Mouse (Mus musculus): ENCODE data around the gene 5730596B20Rik.

Gene 5730596B20Rik

DNA sequence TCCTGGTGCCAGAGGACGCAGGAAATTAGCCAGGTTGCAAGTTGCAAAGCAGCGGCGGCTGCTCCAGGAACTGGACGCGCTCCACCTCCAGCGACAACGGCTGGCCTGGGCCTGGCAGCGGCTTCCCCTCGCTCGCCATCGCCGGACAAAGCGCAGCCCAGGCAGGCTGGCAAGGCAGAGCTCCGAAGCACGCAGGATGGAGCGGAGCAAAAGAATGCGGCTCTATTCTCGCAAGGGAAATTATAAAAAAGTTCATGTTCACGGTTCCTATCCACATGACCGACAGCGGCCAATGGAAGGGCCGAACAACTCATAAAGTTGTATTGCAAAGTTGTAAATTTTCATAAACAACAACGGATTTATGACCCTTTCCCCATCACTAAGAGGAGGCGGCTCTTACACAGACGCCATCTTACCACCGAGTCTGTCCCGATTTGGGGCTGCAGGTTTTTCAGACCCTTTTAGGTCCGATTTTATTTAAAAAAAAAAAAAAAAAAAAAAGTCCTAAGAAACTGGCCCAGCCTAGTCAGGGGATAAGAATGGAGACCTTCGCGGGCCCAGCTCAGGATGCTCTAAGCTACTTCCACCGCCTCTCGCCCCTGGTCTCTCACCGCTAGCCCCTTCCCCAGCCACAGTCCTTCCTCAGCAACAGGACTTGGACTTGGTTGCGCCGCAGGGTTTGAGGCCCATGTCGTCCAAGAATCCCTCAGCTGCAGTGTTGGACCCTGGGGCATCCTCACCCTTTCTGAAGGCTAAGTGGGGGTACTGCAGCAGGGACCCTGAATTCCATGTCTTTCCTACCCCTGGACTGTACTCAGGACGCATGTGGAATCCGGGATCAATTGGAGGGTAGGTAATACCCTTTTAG lies 36.1 kb downstream of the 5730596B20Rik start, which contains the start of the genes Hoxa3 and Gm28308:
Hoxa3 (minus strand) TSS at position 218 of the 868 bp plus-strand sequence.
Gm28308 (minus strand) TSS at position 221 of the 868 bp plus-strand sequence.
- peak; percentile 15 for DNase-seq (ENCODE audit: low read depth)

DNA sequence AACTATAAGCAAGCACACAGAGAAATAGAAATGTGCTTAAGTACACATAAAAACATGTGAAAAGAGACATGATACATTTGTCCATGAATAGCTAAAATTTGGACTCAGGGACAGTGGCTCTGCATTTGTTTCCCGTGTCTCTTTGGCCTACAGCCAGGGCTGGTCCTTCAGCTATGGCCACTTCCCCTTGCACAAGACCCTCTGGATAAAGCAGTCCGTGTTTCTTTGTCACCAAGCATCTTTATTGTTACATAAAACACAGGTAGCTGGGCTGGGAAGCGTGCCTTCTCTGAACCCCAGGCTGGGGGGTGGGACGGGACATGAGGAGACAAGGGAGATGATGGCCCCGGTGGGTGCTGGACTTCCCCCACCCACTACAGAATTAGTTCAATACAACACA lies 37.0 kb downstream of the 5730596B20Rik start:
- DNase-seq (ENCODE audit: low read depth): peak; percentile 17

DNA sequence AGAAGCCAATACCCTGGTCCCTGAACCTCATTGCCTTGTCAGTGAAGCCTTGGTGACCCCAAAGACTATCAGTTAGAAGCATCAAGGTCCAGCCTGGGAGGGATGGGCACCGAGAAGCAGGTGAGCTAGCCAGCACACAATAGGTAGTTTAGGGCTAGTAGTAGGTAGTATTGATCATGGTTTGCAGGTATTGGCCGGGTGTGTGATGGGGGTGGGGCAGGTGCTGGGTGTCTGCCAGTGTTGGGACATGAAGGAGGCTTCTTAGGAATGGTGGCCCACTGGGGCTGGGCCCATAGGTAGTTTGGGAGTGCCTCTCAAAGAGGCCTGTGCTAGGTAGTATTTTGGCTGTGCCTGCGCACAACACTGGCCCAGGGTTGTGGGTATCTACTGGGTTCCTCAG lies 37.8 kb downstream of the 5730596B20Rik start:
- DNase-seq (ENCODE audit: low read depth): peak; percentile 11

DNA sequence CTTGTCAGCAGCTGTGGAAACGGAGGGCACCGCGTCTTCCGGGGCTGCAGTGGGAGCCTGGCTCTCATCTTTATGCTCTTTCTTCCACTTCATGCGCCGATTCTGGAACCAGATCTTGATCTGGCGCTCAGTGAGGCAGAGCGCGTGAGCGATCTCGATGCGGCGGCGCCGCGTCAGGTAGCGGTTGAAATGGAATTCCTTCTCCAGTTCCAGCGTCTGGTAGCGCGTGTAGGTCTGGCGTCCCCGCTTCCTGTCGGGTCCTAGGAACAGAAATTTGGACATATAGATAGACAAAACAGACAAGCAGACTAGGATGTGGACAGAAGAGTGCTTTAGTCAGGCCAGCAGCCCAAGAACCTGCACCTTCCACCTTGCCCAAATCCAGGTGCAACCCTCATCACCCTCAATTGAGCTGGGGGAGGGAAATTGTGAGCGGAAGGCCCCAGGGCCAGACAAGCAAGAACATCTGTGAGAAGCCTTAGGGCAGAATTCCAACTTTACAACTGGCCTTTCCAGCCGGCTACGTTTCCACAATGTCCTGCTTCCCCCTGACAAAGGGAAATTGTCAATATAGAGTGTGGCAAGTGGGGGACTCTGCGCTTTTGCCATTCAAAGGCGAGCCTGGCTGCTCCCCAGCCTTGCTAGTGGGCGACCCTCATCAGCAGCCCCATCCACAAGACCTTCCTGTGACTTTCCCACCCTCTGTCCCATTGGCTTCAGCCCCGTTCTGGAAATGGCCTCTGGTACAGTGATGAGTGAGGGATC lies 38.7 kb downstream of the 5730596B20Rik start:
- peak; percentile 30 for DNase-seq (ENCODE audit: low read depth)

- peak; percentile 53 for DNase-seq (ENCODE audit: low read depth)
These were observed 39.6 kb downstream of the 5730596B20Rik start for GRCm38 (mm10) chr6:52216691-52217458.

GRCm38 (mm10) chr6:52217459-52217768 lies 40.1 kb downstream of the 5730596B20Rik start:
- peak; percentile 71 for DNase-seq (ENCODE audit: low read depth)

GRCm38 (mm10) chr6:52217895-52218642 lies 40.8 kb downstream of the 5730596B20Rik start:
- DNase-seq (ENCODE audit: low read depth): peak; percentile 50

- peak; percentile 7 for DNase-seq (ENCODE audit: low read depth)
These were observed 41.4 kb downstream of the 5730596B20Rik start for GRCm38 (mm10) chr6:52218643-52219215.

GRCm38 (mm10) chr6:52219234-52219942 lies 42.1 kb downstream of the 5730596B20Rik start:
- DNase-seq (ENCODE audit: low read depth): peak; percentile 20

DNA sequence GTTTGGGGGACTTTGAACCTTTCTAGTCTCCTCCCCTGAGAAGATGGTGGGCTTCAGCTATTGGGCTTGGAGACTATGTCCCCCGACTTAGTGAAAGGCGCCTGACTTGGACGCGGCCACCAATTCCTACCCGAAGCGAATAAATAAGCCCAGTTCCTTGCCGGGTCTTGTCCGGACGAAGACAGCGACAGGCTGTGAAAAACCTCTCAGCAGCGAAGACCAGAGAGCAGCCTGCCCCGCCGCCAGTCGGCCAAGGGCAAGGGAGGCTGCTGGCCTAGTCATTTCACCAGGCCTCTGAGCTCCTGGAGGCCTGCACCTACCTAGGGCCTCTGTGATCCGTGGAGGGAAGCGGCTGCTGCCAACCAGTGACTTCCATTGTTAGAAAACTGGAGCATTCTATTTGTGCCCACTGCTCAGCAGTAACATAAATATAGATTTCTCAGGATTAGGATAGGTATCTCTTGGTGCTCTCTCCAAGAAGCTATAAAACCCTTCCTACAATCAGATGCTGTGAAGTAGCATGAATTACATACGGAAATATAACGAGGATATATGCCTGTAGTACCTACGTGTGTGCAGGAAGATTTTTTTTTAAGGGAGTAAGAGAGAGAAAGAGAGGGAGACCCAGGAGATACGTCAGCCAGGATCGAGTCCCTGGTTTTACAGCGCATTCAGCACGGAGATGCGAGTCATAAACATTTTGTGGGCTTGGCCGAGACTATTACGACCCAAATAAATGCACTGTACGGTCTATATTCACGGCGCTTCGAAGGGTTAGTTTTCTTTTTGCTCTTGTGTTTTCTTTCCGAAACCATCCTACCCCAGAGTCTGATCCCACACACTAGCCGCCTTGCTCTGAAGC lies 42.9 kb downstream of the 5730596B20Rik start:
- DNase-seq (ENCODE audit: low read depth): peak; percentile 41

- DNase-seq (ENCODE audit: low read depth): peak; percentile 55
These were observed 43.6 kb downstream of the 5730596B20Rik start for GRCm38 (mm10) chr6:52220865-52221310.

- peak; percentile 91 for DNase-seq (ENCODE audit: low read depth)
These were observed 44.2 kb downstream of the 5730596B20Rik start, which contains the start of gene Hoxa7 for GRCm38 (mm10) chr6:52221337-52221992. Gene Hoxa7, minus strand, starts transcription at chr6:52221854.

GRCm38 (mm10) chr6:52221993-52222685 lies 44.8 kb downstream of the 5730596B20Rik start:
- DNase-seq (ENCODE audit: low read depth): peak; percentile 28

DNA sequence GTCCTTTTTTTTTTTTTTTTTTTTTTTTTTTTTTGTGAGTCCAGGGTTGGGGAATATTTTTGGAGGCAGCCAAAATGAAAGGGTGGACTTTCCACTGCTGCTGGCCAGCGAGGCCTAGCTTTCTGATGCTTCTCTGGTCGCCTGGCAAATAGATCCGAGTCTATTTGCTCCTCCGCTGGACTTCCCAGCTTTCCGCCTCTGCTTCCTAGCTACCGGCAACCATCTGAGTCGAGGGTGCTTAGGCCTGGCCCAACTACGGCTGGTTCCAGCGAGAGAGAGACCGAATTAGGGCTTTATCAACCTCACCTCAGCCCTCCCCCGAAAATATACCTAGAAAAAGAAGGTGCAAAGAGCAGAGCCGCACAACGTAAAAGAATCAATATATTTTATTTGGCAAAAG lies 45.4 kb downstream of the 5730596B20Rik start:
- peak; percentile 4 for DNase-seq (ENCODE audit: low read depth)

GRCm38 (mm10) chr6:52223939-52224760 lies 46.9 kb downstream of the 5730596B20Rik start:
- DNase-seq (ENCODE audit: low read depth): peak; percentile 14

- DNase-seq (ENCODE audit: low read depth): peak; percentile 15
These were observed 47.8 kb downstream of the 5730596B20Rik start for GRCm38 (mm10) chr6:52224895-52225611.
